Mouse (Mus musculus) olfactory bulb, adult 2 months (tissue): ENCODE measurements at regions not wholly inside any gene's neighbourhood (a gene's known extent, or its start where the extent isn't known, plus 50 kb on each side); places are given as distances from the start of the nearest gene placed in this dataset.

Experiments
- CTCF ChIP-seq: fragments of 200-500 bp; IDR thresholded peaks from 2 replicates; pipeline ENCODE4 v1.5.1; 2012; ENCODE audit warnings: low read depth, mild to moderate bottlenecking, low read length, moderate library complexity; ENCODE audit not compliant: insufficient read depth
- POLR2A ChIP-seq: fragments of 200-500 bp; IDR thresholded peaks from 2 replicates; pipeline ENCODE4 v1.6.1; 2012; ENCODE audit warnings: mild to moderate bottlenecking, low read depth, low read length, moderate library complexity; ENCODE audit not compliant: insufficient read depth

GRCm38 (mm10) chr10:91827074-91827473 is 646.0 kb upstream of the Tmpo start:
- no peak for TF ChIP-seq CTCF
- TF ChIP-seq POLR2A, result no peak
